Mouse (Mus musculus) MEL (cell line): ENCODE results near the gene Esyt1. TPM values are rescaled to one million over a fixed set of nuclear protein-coding genes. Genes with fewer than 3 reads are reported as not detected.

Experiments used
- DNase-seq: peaks from one replicate; pipeline ENCODE4 v3.0.0; 2011; ENCODE audit warnings: low read depth, low spot score
- H3K27ac ChIP-seq: 2 replicates; pipeline ENCODE4 v1.5.1; 2012; ENCODE audit warnings: low read depth, mild to moderate bottlenecking, control low read depth, low read length, moderate library complexity; ENCODE audit not compliant: control insufficient read depth
- H3K27me3 ChIP-seq, 2 experiments: fragments of 150-350 bp in 1 of 2; sonication (generic) in 1 of 2; 2 replicates each; pipeline ENCODE4 v1.6.1; 2012; ENCODE audit warnings: low read length in 2 of 2, mild to moderate bottlenecking in 2 of 2, improper control_type of control experiment in 1 of 2, moderate library complexity in 1 of 2; ENCODE audit not compliant: insufficient read depth in 2 of 2, control insufficient read depth in 1 of 2
- H3K36me3 ChIP-seq, 2 experiments: 2 replicates each; pipeline ENCODE4 v1.6.1; 2012 to 2014; ENCODE audit warnings: low read length in 2 of 2, improper control_type of control experiment in 1 of 2, inconsistent platforms in 1 of 2, mild to moderate bottlenecking in 1 of 2; ENCODE audit not compliant: insufficient read depth in 2 of 2, control insufficient read depth in 1 of 2
- H3K4me1 ChIP-seq, 2 experiments: fragments of 150-350 bp in 1 of 2; sonication (generic) in 1 of 2; 2 replicates each; pipeline ENCODE4 v1.6.1; 2012; ENCODE audit warnings: low read length in 2 of 2, improper control_type of control experiment in 1 of 2, mild to moderate bottlenecking in 1 of 2; ENCODE audit not compliant: insufficient read depth in 2 of 2, control insufficient read depth in 1 of 2
- H3K4me3 ChIP-seq, 2 experiments: fragments of 150-350 bp in 1 of 2; sonication (generic) in 1 of 2; 2 replicates each; pipeline ENCODE4 v1.5.1; 2012; ENCODE audit warnings: low read depth in 2 of 2, low read length in 2 of 2, mild to moderate bottlenecking in 2 of 2, moderate library complexity in 2 of 2, control low read depth in 1 of 2, improper control_type of control experiment in 1 of 2; ENCODE audit not compliant: control insufficient read depth in 1 of 2, insufficient read depth in 1 of 2
- H3K79me2 ChIP-seq: 2 replicates; pipeline ENCODE4 v1.6.1; 2012; ENCODE audit warnings: mild to moderate bottlenecking, low read length, moderate library complexity; ENCODE audit not compliant: control insufficient read depth, poor library complexity, insufficient read depth
- H3K9ac ChIP-seq: 2 replicates; pipeline ENCODE4 v1.6.1; 2012; ENCODE audit warnings: low read depth, mild to moderate bottlenecking, control low read depth, low read length, moderate library complexity; ENCODE audit not compliant: control insufficient read depth, poor library complexity, severe bottlenecking
- H3K9me3 ChIP-seq: fragments of 150-350 bp; sonication (generic); replicated peaks from 2 replicates; pipeline ENCODE4 v1.6.1; 2012; ENCODE audit warnings: mild to moderate bottlenecking, low read length, improper control_type of control experiment, moderate library complexity; ENCODE audit not compliant: insufficient read depth
- BHLHE40 ChIP-seq: IDR thresholded peaks from 2 replicates; pipeline ENCODE4 v1.6.1; 2012; ENCODE audit warnings: low read depth, mild to moderate bottlenecking, inconsistent platforms, low read length, improper control_type of control experiment, borderline replicate concordance
- CHD2 ChIP-seq: IDR thresholded peaks from 2 replicates; pipeline ENCODE4 v1.6.1; 2011; ENCODE audit warnings: low read length, improper control_type of control experiment
- E2F4 ChIP-seq: IDR thresholded peaks from 2 replicates; pipeline ENCODE4 v1.6.1; 2011; ENCODE audit warnings: low read depth, low read length, improper control_type of control experiment, borderline replicate concordance
- ELF1 ChIP-seq: IDR thresholded peaks from 2 replicates; pipeline ENCODE4 v1.6.1; 2014; ENCODE audit warnings: low read depth, mild to moderate bottlenecking, inconsistent platforms, low read length, improper control_type of control experiment, moderate library complexity
- EP300 ChIP-seq, 2 experiments: IDR thresholded peaks; 2 replicates each; pipeline ENCODE4 v1.6.1; 2011; ENCODE audit warnings: improper control_type of control experiment in 2 of 2, low read length in 2 of 2, low read depth in 1 of 2, mild to moderate bottlenecking in 1 of 2
- GABPA ChIP-seq: IDR thresholded peaks from 2 replicates; pipeline ENCODE4 v1.6.1; 2012; ENCODE audit warnings: low read depth, mild to moderate bottlenecking, inconsistent platforms, low read length, improper control_type of control experiment, moderate library complexity
- GATA1 ChIP-seq: IDR thresholded peaks from 2 replicates; pipeline ENCODE4 v1.6.1; 2011; ENCODE audit warnings: low read depth, low read length, improper control_type of control experiment
- MAFK ChIP-seq: IDR thresholded peaks from 2 replicates; pipeline ENCODE4 v1.6.1; 2011; ENCODE audit warnings: low read depth, mild to moderate bottlenecking, low read length, improper control_type of control experiment, borderline replicate concordance
- MAX ChIP-seq: IDR thresholded peaks from 2 replicates; pipeline ENCODE4 v1.6.1; 2011; ENCODE audit warnings: low read length, improper control_type of control experiment
- MEF2A ChIP-seq: IDR thresholded peaks from 2 replicates; pipeline ENCODE4 v1.6.1; 2014; ENCODE audit warnings: low read depth, mild to moderate bottlenecking, inconsistent platforms, low read length, improper control_type of control experiment; ENCODE audit not compliant: poor library complexity, insufficient replicate concordance, severe bottlenecking; ENCODE audit errors: extremely low read depth
- MXI1 ChIP-seq: IDR thresholded peaks from 2 replicates; pipeline ENCODE4 v1.6.1; 2011; ENCODE audit warnings: mild to moderate bottlenecking, low read depth, low read length, improper control_type of control experiment
- MYB ChIP-seq: IDR thresholded peaks from 2 replicates; pipeline ENCODE4 v1.6.1; 2011; ENCODE audit warnings: mild to moderate bottlenecking, low read depth, low read length, improper control_type of control experiment
- MYC ChIP-seq: IDR thresholded peaks from 2 replicates; pipeline ENCODE4 v1.6.1; 2011; ENCODE audit warnings: low read depth, mild to moderate bottlenecking, low read length, improper control_type of control experiment, moderate library complexity
- NELFE ChIP-seq: IDR thresholded peaks from 2 replicates; pipeline ENCODE4 v1.6.1; 2011; ENCODE audit warnings: low read depth, low read length, improper control_type of control experiment
- POLR2A ChIP-seq, 2 experiments: IDR thresholded peaks; 2 replicates each; pipeline ENCODE4 v1.6.1; 2011 to 2012; ENCODE audit warnings: low read length in 2 of 2, mild to moderate bottlenecking in 2 of 2, control low read depth in 1 of 2, improper control_type of control experiment in 1 of 2, low read depth in 1 of 2, moderate library complexity in 1 of 2; ENCODE audit not compliant: control insufficient read depth in 1 of 2, insufficient read depth in 1 of 2, poor library complexity in 1 of 2
- POLR2AphosphoS5 ChIP-seq: IDR thresholded peaks from 2 replicates; pipeline ENCODE4 v1.6.1; 2012; ENCODE audit warnings: low read depth, borderline replicate concordance, mild to moderate bottlenecking, inconsistent platforms, low read length, moderate library complexity, mixed read lengths
- RAD21 ChIP-seq: IDR thresholded peaks from 2 replicates; pipeline ENCODE4 v1.6.1; 2011; ENCODE audit warnings: mild to moderate bottlenecking, low read depth, low read length, improper control_type of control experiment
- RCOR1 ChIP-seq: IDR thresholded peaks from 2 replicates; pipeline ENCODE4 v1.6.1; 2012; ENCODE audit warnings: low read depth, mild to moderate bottlenecking, inconsistent platforms, low read length, improper control_type of control experiment
- SIN3A ChIP-seq: IDR thresholded peaks from 2 replicates; pipeline ENCODE4 v1.6.1; 2012; ENCODE audit warnings: low read length, improper control_type of control experiment, inconsistent platforms
- TAL1 ChIP-seq: IDR thresholded peaks from 2 replicates; pipeline ENCODE4 v1.6.1; 2012; ENCODE audit warnings: mild to moderate bottlenecking, inconsistent platforms, low read length, moderate library complexity, mixed read lengths
- TBP ChIP-seq: IDR thresholded peaks from 2 replicates; pipeline ENCODE4 v1.8.0; 2011; ENCODE audit warnings: low read depth, low read length, improper control_type of control experiment
- TCF12 ChIP-seq: IDR thresholded peaks from 2 replicates; pipeline ENCODE4 v1.6.1; 2014; ENCODE audit warnings: low read depth, mild to moderate bottlenecking, inconsistent platforms, low read length, improper control_type of control experiment, moderate library complexity
- UBTF ChIP-seq: IDR thresholded peaks from 2 replicates; pipeline ENCODE4 v1.6.1; 2012; ENCODE audit warnings: low read depth, mild to moderate bottlenecking, inconsistent platforms, low read length, improper control_type of control experiment, moderate library complexity, borderline replicate concordance; ENCODE audit not compliant: insufficient read depth
- USF2 ChIP-seq, 2 experiments: IDR thresholded peaks; 2 replicates each; pipeline ENCODE4 v1.6.1; 2011 to 2012; ENCODE audit warnings: improper control_type of control experiment in 2 of 2, low read length in 2 of 2, borderline replicate concordance in 1 of 2, inconsistent platforms in 1 of 2, low read depth in 1 of 2, mild to moderate bottlenecking in 1 of 2; ENCODE audit not compliant: insufficient read depth in 1 of 2
- polyA plus RNA-seq, 2 experiments: library from polyadenylated mRNA; stranded (reverse) in 1 of 2; unstranded in 1 of 2; fragments of >175 nt in 1 of 2; fragments of >200 nt in 1 of 2; gene quantifications; 2 replicates each; pipeline versions ENCODE4 v1.2.1 to v1.2.4; 2012; ENCODE audit warnings: low replicate concordance in 2 of 2, low read depth in 1 of 2; ENCODE audit not compliant: insufficient read length in 2 of 2, insufficient read depth in 1 of 2, missing spikeins in 1 of 2
- total RNA-seq: library from RNA; depleted of rRNA; stranded (reverse); fragments of 300-350 nt; gene quantifications from 2 replicates; pipeline ENCODE4 v1.2.3, GENCODE M21; 2012

Esyt1 gene
- total and polyA plus RNA-seq, 3 experiments, result 35.1 to 57.0 (median 53.4) TPM

GRCm38 (mm10) chr10:128536266-128536940 lies 10.7 kb upstream of the Esyt1 start (continued):
- TF ChIP-seq MEF2A, result no peak
- peak; percentile 96 for TF ChIP-seq SIN3A
- peak; percentile 97 for TF ChIP-seq ELF1
- peak; percentile 88 for TF ChIP-seq MXI1
- no peak for TF ChIP-seq UBTF
- TF ChIP-seq E2F4, result peak; percentile 93
- TF ChIP-seq POLR2AphosphoS5, result no peak
- TF ChIP-seq BHLHE40, result peak; percentile 46
- TF ChIP-seq MYC, result peak; percentile 87
- peak; percentile 65; the same call in 1 of the 2 replicates for TF ChIP-seq RCOR1
- TF ChIP-seq GATA1, result no peak
- peak; percentile 64; the same call in 1 of the 2 replicates for TF ChIP-seq NELFE
- TF ChIP-seq RAD21, result peak; percentile 97
- TF ChIP-seq CHD2, result no peak; the same call in 1 of the 2 replicates
- TF ChIP-seq MYB, result peak; percentile 35; the same call in 1 of the 2 replicates
- TF ChIP-seq MAX, result peak; percentile 89
- TF ChIP-seq TCF12, result peak; percentile 58; the same call in 1 of the 2 replicates
- no peak for TF ChIP-seq GABPA
- TF ChIP-seq TAL1, result no peak
- TF ChIP-seq POLR2A (IDR thresholded peaks at IDR 0.05; ENCODE audit: control insufficient read depth in 1 of 2, insufficient read depth in 1 of 2, low read depth in 1 of 2, low read length in 2 of 2, poor library complexity in 1 of 2), result peak in 1 of 2 experiments; percentile 51; a peak in 2 of 4 replicates
- TF ChIP-seq MAFK, result no peak
- TF ChIP-seq USF2 (IDR thresholded peaks at IDR 0.05; ENCODE audit: borderline replicate concordance in 1 of 2, insufficient read depth in 1 of 2, low read depth in 1 of 2, low read length in 2 of 2), result no peak

- Histone ChIP-seq H3K4me3 (peak overlapping the region; percentile 40 to 54), H3K4me1 (peaks cover 0 to 11% of the 10 kb centered on the region in 2 experiments; a peak in 2 of 4 replicates), H3K9ac (peak overlapping the region; percentile 64), H3K9me3 (no peaks in the 10 kb centered on the region), H3K79me2 (no peaks in the 10 kb centered on the region), H3K36me3 (peaks cover 0 to 7% of the 10 kb centered on the region in 2 experiments; a peak in 2 of 4 replicates), H3K27ac (peak overlapping the region; percentile 80), H3K27me3 (no peaks in the 10 kb centered on the region)
- peak; percentile 83 for DNase-seq
- TF ChIP-seq POLR2AphosphoS5 (no peak), MAX (no peak), GATA1 (0 out of 2 replicates have a peak, but pooled peaks have one; percentile 3), EP300 (IDR thresholded peaks at IDR 0.05; ENCODE audit: low read depth in 1 of 2, low read length in 2 of 2) (peak in 1 of 2 experiments; percentile 19; a peak in 1 of 4 replicates), TBP (peak; percentile 74)
Measured at GRCm38 (mm10) chr10:128535624-128536265, 10.1 kb upstream of the Esyt1 start.
